Mouse (Mus musculus) thymus, adult 2 months (tissue): ENCODE measurements at regions not wholly inside any gene's neighbourhood (a gene's known extent, or its start where the extent isn't known, plus 50 kb on each side); places are given as distances from the start of the nearest gene placed in this dataset.

Source experiments
- DNase-seq: peaks from one replicate; pipeline ENCODE4 v3.0.0; 2021
- H3K27ac ChIP-seq: fragments of 200-500 bp; 2 replicates; pipeline ENCODE4 v1.5.1; 2012; ENCODE audit warnings: low read length, control low read depth; ENCODE audit not compliant: control insufficient read depth, insufficient read depth
- H3K27me3 ChIP-seq: fragments of 200-500 bp; 2 replicates; pipeline ENCODE4 v1.6.1; 2012; ENCODE audit warnings: mild to moderate bottlenecking, low read length, moderate library complexity, mixed read lengths; ENCODE audit not compliant: control insufficient read depth, insufficient read depth
- H3K36me3 ChIP-seq: fragments of 200-500 bp; 2 replicates; pipeline ENCODE4 v1.6.1; 2012; ENCODE audit warnings: mild to moderate bottlenecking, low read length, moderate library complexity; ENCODE audit not compliant: control insufficient read depth, insufficient read depth
- H3K4me1 ChIP-seq: fragments of 200-500 bp; replicated peaks from 2 replicates; pipeline ENCODE4 v1.6.1; 2012; ENCODE audit warnings: low read length; ENCODE audit not compliant: control insufficient read depth, insufficient read depth
- H3K4me3 ChIP-seq: fragments of 200-500 bp; 2 replicates; pipeline ENCODE4 v1.5.1; 2012; ENCODE audit warnings: mild to moderate bottlenecking, low read length, control low read depth, moderate library complexity; ENCODE audit not compliant: control insufficient read depth, insufficient read depth
- CTCF ChIP-seq: fragments of 200-500 bp; IDR thresholded peaks from 2 replicates; pipeline ENCODE4 v1.5.1; 2012; ENCODE audit warnings: mild to moderate bottlenecking, control low read depth, low read length, moderate library complexity, borderline replicate concordance; ENCODE audit not compliant: control insufficient read depth, poor library complexity, insufficient read depth; ENCODE audit errors: extremely low read depth
- POLR2A ChIP-seq: fragments of 200-500 bp; IDR thresholded peaks from 2 replicates; pipeline ENCODE4 v1.6.1; 2012; ENCODE audit warnings: mild to moderate bottlenecking, low read length, control low read depth, moderate library complexity; ENCODE audit not compliant: control insufficient read depth, poor library complexity, insufficient read depth; ENCODE audit errors: extremely low read depth
- WGBS: fragments of 180-500 bp; shearing (Covaris S2); methylation state at CpG from one replicate; pipeline ENCODE4 v1.1.7; 2018; 5-methylcytosine and 5-hydroxymethylcytosine counted together

DNA sequence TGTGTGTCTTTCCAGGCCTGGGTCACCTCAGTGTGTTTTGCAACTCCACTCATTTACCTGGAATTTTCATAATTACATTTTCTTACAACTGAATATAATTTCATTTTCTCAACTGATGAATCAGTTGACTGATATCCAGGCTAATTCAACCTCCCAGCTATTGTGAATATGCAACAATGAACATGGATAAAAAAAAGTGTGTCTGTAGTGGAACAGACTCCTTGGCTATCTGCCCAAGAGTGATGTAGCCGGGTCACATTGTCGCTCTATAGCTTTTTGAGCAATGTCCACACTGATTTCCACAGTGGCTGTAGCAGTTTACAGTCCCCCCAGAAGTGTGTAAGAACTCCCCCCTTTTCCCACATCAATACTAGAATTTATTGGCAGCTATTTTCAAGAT lies 162.4 kb downstream of the Gm19935 start:
- no peak for DNase-seq
- H3K27ac ChIP-seq = no peak overlapping the region
- no peaks in the 10 kb centered on the region for H3K27me3 ChIP-seq
- WGBS = 99% methylated on average over 2 of the region's 2 CpGs
- TF ChIP-seq CTCF (no peak), POLR2A (no peak)
- H3K36me3 ChIP-seq = no peaks in the 10 kb centered on the region
- no peak overlapping the region for H3K4me3 ChIP-seq
- no peaks in the 10 kb centered on the region for H3K4me1 ChIP-seq

DNA sequence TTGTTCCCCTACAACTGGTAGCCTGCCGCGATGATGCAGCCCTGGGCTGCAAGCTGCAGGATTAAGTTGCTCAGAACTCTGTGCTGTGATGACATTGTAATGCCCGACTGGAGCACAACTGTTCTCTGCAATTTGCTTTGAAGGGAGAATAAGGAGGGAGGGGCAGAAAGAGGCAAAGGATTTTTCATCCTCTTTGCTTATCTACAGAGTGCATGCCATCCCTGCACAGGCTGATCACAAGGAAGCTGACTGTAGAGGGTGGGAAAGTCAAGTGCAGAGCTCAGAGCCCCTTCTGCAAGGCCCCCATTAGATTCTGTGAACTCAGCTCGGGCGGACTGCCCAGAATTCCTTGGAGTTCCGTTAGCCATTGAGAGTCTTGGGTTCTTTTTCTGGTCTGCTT lies 174.8 kb downstream of the Gm19935 start:
- Histone ChIP-seq H3K4me3 (no peak overlapping the region), H3K27me3 (no peaks in the 10 kb centered on the region), H3K36me3 (no peaks in the 10 kb centered on the region), H3K4me1 (no peaks in the 10 kb centered on the region), H3K27ac (no peak overlapping the region)
- WGBS = 83% methylated on average over 6 of the region's 6 CpGs
- TF ChIP-seq CTCF (no peak), POLR2A (no peak)
- no peak for DNase-seq

DNA sequence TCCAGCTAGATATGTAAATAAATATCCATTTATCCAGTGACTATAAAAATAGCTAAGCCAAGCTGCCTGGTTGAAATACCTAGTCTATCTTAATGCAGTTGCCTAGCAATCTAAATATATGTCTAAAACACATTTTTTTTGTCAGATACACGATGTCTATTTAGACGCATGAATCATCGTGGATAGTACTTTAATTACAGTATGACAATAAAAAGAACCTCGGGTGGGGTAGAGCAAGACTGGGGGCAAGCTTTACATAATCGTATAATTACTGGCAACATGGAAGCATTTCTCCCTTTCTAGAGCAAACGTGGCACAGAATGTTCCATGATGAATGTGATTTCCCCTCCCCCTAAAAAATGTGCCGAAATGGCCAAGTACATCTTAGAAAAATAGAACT lies 180.4 kb downstream of the Gm19935 start:
- no peaks in the 10 kb centered on the region for H3K4me1 ChIP-seq
- 89% methylated on average over 7 of the region's 7 CpGs for WGBS
- no peak for DNase-seq
- TF ChIP-seq POLR2A (no peak), CTCF (no peak)
- no peak overlapping the region for H3K4me3 ChIP-seq
- no peak overlapping the region for H3K27ac ChIP-seq
- H3K36me3 ChIP-seq = no peaks in the 10 kb centered on the region
- no peaks in the 10 kb centered on the region for H3K27me3 ChIP-seq

DNA sequence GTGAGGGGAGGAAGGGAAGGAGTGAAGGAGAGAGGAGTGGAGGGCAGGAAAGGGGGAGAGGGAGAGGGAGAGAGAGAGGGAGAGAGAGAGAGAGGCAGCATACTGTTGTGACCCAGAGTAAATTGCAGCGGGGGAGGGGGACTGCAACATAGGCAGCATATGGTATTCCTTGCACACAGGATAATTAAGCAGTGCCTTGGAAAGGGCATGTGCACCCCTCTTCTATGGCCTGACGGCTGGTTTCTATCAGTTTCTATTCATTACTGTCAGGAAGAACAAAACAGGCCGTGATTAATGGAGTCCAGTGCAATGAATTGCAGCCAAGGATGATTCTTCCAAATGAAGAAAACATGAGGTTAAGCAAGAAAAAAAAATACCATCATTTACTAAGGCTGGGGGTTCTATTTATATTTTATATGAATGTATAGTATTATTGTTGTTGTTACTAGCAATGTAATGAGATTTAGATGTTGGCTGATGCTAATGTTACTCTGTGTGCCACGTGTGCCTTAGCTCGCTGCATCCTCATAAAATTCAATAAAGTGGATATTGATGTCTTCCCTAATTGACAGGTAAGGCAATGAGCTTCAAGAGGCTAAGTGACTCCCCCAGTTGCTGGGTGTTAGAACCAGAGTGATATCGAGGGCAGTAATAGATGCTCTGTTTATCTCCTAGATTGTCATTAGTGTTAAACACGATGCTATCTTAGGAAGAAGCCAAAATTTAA lies 181.3 kb downstream of the Gm19935 start:
- Histone ChIP-seq H3K4me1 (no peaks in the 10 kb centered on the region), H3K36me3 (no peaks in the 10 kb centered on the region), H3K27me3 (no peaks in the 10 kb centered on the region), H3K27ac (no peak overlapping the region), H3K4me3 (no peak overlapping the region)
- WGBS = 87% methylated on average over 7 of the region's 7 CpGs
- no peak for DNase-seq
- TF ChIP-seq POLR2A (no peak), CTCF (no peak)

DNA sequence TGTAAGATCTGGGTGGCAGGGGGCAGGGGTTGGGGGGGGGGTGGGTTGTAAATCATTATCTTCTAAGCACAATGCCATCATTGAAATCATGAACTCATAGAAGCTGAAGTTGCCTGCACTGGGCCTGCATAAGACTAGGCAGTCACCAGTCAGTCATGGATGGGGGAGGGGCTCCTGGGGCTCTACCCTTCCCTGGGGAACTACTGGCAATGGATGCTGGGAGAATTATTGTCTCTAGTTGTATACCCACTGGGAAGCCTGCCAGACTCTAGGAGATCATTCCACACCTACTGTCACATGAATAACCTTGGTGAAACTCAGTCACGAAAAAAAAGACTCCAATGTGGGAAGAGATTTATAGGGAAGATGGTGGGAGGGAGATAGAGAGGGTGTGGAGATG lies 186.4 kb downstream of the Gm19935 start:
- TF ChIP-seq POLR2A = no peak
- no peak for TF ChIP-seq CTCF

DNA sequence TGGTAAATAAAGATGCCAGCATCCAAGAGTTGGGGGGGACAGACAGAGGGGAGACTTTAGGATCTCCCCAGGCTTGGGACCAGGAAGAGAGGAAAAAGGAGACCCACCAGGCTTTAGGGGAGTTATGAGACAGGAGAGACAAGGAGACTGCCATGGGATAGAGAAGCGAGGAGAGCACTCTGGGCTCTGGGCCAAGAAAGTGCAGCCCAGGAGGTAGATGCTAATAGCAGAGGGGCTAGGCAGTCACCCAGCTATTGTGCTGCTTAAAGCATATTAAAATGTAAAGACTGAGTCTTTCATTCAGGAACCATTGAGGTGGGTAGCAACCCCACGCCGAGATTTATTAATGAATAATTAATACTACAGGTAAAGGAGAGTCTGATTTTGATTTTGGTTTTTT lies 208.8 kb downstream of the Gm19935 start:
- DNase-seq = no peak

More for the DNA sequence above, 186.4 kb downstream of the Gm19935 start:
- Histone ChIP-seq H3K4me3 (no peak overlapping the region), H3K4me1 (no peaks in the 10 kb centered on the region), H3K27me3 (no peaks in the 10 kb centered on the region), H3K27ac (no peak overlapping the region), H3K36me3 (no peaks in the 10 kb centered on the region)
- DNase-seq = no peak
- 81% methylated on average over 1 of the region's 1 CpGs for WGBS

More for the DNA sequence above, 208.8 kb downstream of the Gm19935 start:
- Histone ChIP-seq H3K4me1 (no peaks in the 10 kb centered on the region), H3K4me3 (no peak overlapping the region), H3K27me3 (no peaks in the 10 kb centered on the region), H3K36me3 (no peaks in the 10 kb centered on the region), H3K27ac (no peak overlapping the region)
- WGBS = 87% methylated on average over 3 of the region's 3 CpGs
- TF ChIP-seq POLR2A (no peak), CTCF (no peak)
